Mouse (Mus musculus) lung, postnatal 4 days (tissue): Measurements from ENCODE around the gene Tfcp2l1.

ENCODE experiments used
- DNase-seq, 2 experiments: peaks; one replicate each; pipeline ENCODE4 v3.0.0; 2021

The Tfcp2l1 gene

GRCm38 (mm10) chr1:118658716-118659115, 31.0 kb downstream of the Tfcp2l1 start:
- DNase-seq: no peak

GRCm38 (mm10) chr1:118660880-118661465, 33.2 kb downstream of the Tfcp2l1 start:
- DNase-seq: no peak

- DNase-seq: no peak
These were observed 35.3 kb downstream of the Tfcp2l1 start for GRCm38 (mm10) chr1:118663062-118663461.

GRCm38 (mm10) chr1:118667536-118667935, 39.8 kb downstream of the Tfcp2l1 start:
- no peak for DNase-seq

GRCm38 (mm10) chr1:118672196-118672595, 44.5 kb downstream of the Tfcp2l1 start:
- DNase-seq: peak; percentile 8 to 60

DNA sequence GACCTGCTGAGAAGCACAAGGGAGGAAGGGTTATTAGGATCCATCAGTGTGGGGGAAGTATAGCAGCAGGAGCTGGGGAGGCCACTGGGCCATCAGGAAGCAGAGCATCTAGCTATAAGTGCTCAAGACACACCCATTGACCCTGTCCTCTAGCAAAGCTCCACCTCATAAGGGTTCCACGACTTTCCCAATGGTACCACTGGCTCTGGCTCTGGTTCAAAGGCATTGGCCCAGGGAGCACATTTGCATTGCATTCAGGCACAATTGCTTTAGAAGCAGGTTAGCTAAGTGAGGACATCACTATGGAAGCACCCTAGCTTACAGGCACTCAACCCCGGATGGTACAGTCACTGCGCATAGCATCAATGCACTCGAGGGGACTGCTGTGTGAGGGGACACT, 46.4 kb downstream of the Tfcp2l1 start:
- no peak for DNase-seq

DNA sequence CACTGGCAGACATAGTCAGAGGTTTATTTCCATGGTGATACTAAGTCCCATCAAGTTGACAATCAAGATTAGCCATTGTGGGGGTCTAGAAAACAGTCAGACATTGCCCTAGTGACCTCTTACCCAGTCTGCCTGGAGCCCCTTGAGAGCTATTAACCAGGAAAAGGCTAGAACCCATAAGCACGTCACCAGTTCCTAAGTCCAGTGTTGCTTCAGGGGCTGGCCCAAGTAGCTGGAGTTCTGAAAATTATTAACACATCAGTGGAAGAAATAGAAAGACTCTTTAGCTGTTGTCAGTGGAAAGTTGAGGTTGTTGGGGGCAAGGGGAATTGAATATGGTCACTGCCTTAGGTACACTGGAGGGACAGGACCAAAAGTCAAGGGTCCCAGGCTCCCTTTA, 54.2 kb downstream of the Tfcp2l1 start:
- DNase-seq: no peak

GRCm38 (mm10) chr1:118683686-118684085, 55.9 kb downstream of the Tfcp2l1 start:
- no peak for DNase-seq

GRCm38 (mm10) chr1:118687726-118688125, 60.0 kb downstream of the Tfcp2l1 start:
- DNase-seq: no peak

DNA sequence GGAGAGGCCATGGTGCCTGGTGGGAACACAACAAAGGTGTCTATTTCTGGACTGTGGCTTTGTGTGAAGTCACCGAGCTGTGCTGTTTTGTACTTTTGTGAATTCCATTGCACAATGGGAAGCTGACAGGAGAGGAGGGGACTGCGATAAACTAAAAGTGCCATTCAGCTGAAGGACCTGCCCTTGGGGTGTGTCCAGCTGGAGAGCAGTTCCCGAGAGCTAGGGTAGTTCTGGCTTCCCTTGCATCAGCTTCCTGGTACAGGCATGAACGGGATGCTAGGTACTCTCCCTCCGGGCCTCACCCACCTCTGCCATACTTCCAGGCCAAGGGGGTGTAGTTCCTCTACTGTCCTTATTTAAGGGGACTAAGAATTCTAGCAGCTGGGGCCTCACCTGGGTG, 62.1 kb downstream of the Tfcp2l1 start:
- DNase-seq: peak; percentile 56 to 77

DNA sequence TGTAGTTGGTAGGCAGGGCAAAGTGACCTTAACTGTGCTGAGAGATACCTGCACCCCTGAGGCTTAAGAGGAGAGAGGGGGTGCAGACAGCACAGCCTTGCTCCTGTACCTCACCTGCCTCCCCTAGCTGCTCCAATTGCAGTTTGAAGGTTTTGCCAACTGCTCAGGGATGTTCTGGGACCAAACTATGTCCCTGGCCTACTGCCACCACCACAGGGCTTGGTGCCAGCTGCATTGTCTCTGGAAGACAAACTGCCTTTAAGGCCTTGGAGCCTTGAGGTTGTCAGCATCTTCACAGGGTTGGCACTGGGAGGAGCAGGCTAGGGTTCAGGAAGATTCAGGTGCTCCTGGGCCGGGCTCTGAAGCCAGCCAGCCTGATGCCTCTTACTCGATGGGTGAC, 66.7 kb downstream of the Tfcp2l1 start:
- peak; percentile 12 to 29 for DNase-seq

DNA sequence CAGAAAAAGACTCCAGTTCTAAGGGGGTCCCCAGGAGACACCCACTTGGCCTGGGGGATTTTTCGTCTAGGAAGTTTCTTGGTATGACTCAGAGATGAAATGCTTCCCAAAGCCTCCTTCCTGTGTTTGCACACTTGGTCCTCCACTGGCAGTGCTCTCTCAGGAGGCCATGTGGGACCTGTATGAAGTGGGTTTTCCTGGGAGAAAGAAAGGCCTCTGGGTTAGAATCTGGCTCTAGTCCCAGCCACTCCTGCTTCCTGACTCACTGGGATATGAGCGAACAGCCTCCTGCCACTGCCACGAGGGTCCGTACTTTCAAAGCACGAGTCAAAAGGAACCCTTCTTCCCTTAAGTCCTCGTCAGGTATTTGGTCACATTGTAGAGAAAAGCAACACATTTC, 70.2 kb downstream of the Tfcp2l1 start:
- DNase-seq: peak in 1 of 2 experiments; percentile 19

DNA sequence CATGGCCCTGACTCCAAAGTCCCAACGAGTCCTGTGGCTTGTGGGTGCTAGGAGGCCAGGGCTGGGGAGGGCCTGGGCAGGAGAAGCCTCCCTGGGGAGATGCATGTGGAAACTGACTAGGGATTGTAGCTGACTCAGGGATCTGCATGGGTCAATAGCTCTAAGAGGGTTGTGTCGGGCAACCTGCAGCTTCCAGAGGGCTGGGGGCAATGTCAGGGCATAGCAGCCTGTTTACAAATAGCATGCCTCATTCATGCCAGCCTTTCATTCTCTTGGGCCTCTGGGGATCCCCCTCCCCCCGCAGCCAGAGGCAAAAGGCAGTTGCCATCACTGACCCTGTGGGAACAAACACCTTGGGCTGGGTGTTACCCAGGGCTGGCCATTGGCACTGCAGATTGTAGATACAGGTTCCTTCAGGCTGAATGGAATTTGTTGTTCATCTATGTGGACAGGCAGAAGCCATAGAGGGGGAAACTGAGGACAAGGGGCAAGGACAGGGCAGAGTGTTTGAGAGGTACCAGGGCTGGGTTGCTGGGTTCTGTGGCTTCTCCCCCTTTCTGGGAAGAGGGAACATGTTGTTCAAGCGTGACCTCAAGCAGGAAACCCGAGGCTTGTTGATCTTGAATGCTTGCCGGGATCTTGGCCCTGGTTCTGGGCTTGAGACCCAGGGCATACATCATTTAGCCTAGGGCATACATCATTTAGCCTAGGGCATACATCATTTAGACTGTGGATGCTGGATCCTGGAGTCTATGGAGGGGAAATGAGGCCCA, 71.6 kb downstream of the Tfcp2l1 start:
- no peak for DNase-seq

GRCm38 (mm10) chr1:118699961-118700360, 72.2 kb downstream of the Tfcp2l1 start:
- DNase-seq: no peak

- DNase-seq: peak in 1 of 2 experiments; percentile 36
These were observed 83.9 kb downstream of the Tfcp2l1 start for GRCm38 (mm10) chr1:118711606-118712005.

DNA sequence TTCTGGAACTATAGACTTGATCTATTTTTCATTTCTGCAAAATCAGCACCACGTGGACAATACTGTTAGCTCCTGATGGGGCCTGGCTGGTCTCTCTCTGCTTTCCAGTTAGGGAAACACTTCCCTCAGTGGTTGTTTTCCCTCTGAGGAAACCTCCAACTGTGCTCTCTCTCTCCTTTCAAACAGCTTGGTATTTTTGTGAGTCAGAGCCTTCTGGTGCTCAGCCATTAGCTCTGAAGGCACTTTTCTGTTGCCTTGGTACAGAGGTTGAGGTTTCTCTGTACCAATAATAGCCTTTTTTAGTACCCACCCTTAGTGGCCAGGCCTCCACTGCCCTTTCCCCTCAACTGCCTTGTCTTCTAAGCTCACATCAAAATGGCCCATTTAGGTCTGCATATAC, 88.5 kb downstream of the Tfcp2l1 start:
- DNase-seq: no peak

GRCm38 (mm10) chr1:118718055-118718454, 90.3 kb downstream of the Tfcp2l1 start:
- DNase-seq: no peak

- DNase-seq: no peak
These were observed 92.0 kb downstream of the Tfcp2l1 start for GRCm38 (mm10) chr1:118719699-118720098.

DNA sequence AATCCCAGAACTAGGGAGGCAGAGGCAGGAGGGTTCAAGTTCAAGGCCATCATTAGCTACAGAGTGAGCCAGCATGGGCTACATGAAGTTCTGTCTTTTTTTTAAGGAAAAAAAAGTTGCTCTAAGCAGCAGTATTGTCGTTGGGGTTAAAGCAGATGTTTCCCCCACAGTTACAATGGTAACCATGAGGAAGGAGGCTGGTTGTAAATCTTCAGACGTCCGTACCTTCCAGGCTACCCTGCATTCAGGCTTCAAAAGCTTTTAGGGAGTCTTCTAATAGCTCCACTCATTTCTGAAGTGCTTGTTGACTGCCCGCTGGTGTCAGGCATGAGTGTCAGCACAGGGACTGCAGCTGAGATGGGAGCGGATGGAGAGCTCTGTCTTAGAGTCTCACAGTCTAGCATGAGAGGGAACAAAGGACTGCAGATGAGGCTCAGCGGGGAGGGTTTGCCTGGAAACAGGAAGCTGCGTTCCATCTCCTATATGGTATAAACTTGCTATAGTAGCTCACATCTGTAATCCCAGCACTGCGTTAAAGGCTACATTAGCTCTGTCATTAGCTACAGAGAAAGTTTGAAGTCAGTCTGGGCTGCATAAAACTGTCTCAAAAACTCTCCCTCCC, 92.8 kb downstream of the Tfcp2l1 start:
- DNase-seq: no peak

DNA sequence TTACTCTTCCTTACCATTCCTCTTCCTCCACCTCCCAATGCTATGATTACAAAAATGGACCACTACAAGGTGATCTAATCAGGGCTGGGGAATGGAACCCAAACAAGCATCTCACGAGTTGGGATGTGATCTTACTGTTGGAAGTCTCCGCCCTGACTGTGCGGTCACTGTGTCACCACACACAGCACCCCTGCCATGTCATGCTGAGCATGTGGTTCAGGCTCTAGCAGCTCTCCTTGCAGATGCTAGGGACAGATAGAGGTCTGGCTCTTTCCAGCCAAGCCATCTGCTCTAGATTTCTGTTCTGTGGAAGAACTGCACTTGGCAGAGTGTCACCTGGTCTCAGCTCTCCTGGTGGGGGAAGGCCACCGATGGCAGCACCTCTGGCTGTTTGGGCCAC, 99.3 kb downstream of the Tfcp2l1 start:
- no peak for DNase-seq

GRCm38 (mm10) chr1:118728796-118729195, 101.1 kb downstream of the Tfcp2l1 start:
- DNase-seq: no peak
